Mouse (Mus musculus) B cell, adult (primary cell): ENCODE measurements around the gene Lrrc73. TPM values are rescaled to one million over a fixed set of nuclear protein-coding genes. Genes with fewer than 3 reads are reported as not detected.

Experiments
- total RNA-seq: library from RNA; stranded (reverse); gene quantifications from 4 replicates; pipeline ENCODE4 v1.2.4, GENCODE M21; 2023; ENCODE audit not compliant: inconsistent age

Lrrc73 gene
- 2.4 to 3.2 TPM (median 3.1 TPM) in 4 replicates for total RNA-seq

GRCm38 (mm10) chr17:46253452-46254084 lies at the start of gene Lrrc73:
Lrrc73 (plus strand) TSS chr17:46253531.

GRCm38 (mm10) chr17:46247512-46248188 lies 5.7 kb upstream of the Lrrc73 start, which contains the start of the genes Polr1c and Yipf3:
Polr1c (minus strand) TSS chr17:46248054.
Yipf3 (plus strand) TSS chr17:46248080.

GRCm38 (mm10) chr17:46282483-46283123 lies 29.3 kb downstream of the Lrrc73 start, which contains the start of gene Tjap1:
Tjap1 (minus strand) TSS chr17:46283026.

GRCm38 (mm10) chr17:46297364-46298219 lies 44.3 kb downstream of the Lrrc73 start, which contains the start of gene Dlk2:
Dlk2 (plus strand) TSS chr17:46297421.

Other genes with a start within 250 kb of the Lrrc73 start
- 7.6 to 11.4 TPM (median 9.0 TPM) in 4 replicates for gene Vegfa, start 221.2 kb upstream of the Lrrc73 start, total RNA-seq
- 47.3 to 60.2 TPM (median 53.7 TPM) in 4 replicates for gene Mrps18a, start 142.5 kb upstream of the Lrrc73 start, total RNA-seq
- 0.75 to 1.00 TPM in 2 of 4 replicates, not detected in the others for gene Rsph9, start 109.3 kb upstream of the Lrrc73 start, total RNA-seq
- gene Mad2l1bp, start 100.0 kb upstream of the Lrrc73 start, total RNA-seq: 15.6 to 22.9 TPM (median 21.3 TPM) in 4 replicates
- gene Gtpbp2, start 92.5 kb upstream of the Lrrc73 start, total RNA-seq: 235 to 259 TPM (median 246 TPM) in 4 replicates
- gene Polh, start 50.9 kb upstream of the Lrrc73 start, total RNA-seq: 13.6 to 16.2 TPM (median 15.4 TPM) in 4 replicates
- gene Xpo5, start 50.7 kb upstream of the Lrrc73 start, total RNA-seq: 38.1 to 43.0 TPM (median 40.4 TPM) in 4 replicates
- 52.1 to 58.8 TPM (median 57.5 TPM) in 4 replicates for gene Polr1c, start 5.5 kb upstream of the Lrrc73 start, total RNA-seq
- 71.3 to 86.5 TPM (median 83.7 TPM) in 4 replicates for gene Yipf3, start 5.5 kb upstream of the Lrrc73 start, total RNA-seq
- 60.9 to 70.2 TPM (median 65.6 TPM) in 4 replicates for gene Tjap1, start 29.5 kb downstream of the Lrrc73 start, total RNA-seq
- not detected in 4 replicates for gene Dlk2, start 43.9 kb downstream of the Lrrc73 start, total RNA-seq
- gene Abcc10, start 74.8 kb downstream of the Lrrc73 start, total RNA-seq: 13.3 to 15.3 TPM (median 14.8 TPM) in 4 replicates
- gene Zfp318, start 130.2 kb downstream of the Lrrc73 start, total RNA-seq: 257 to 298 TPM (median 276 TPM) in 4 replicates
- 5.9 to 11.1 TPM (median 7.5 TPM) in 4 replicates for gene Crip3, start 175.4 kb downstream of the Lrrc73 start, total RNA-seq
- not detected in 4 replicates for gene Slc22a7, start 184.9 kb downstream of the Lrrc73 start, total RNA-seq
- gene Ttbk1, start 234.1 kb downstream of the Lrrc73 start, total RNA-seq: 2.7 to 5.4 TPM (median 3.9 TPM) in 4 replicates
- 0.45 to 0.71 TPM in 2 of 4 replicates, not detected in the others for gene Dnph1, start 243.2 kb downstream of the Lrrc73 start, total RNA-seq